Mouse (Mus musculus): ENCODE data around the gene Tmem45b. TPM values are rescaled to one million over a fixed set of nuclear protein-coding genes. Genes with fewer than 3 reads are reported as not detected.
"Not testable (repeated sequence)": the region's sequence is repeated elsewhere in the genome, so short reads cannot be mapped to it uniquely, and the experiment has no call there.

The Tmem45b gene
- total RNA-seq (2017): 0.13 TPM in 1 of 2 replicates, not detected in the other

DNA sequence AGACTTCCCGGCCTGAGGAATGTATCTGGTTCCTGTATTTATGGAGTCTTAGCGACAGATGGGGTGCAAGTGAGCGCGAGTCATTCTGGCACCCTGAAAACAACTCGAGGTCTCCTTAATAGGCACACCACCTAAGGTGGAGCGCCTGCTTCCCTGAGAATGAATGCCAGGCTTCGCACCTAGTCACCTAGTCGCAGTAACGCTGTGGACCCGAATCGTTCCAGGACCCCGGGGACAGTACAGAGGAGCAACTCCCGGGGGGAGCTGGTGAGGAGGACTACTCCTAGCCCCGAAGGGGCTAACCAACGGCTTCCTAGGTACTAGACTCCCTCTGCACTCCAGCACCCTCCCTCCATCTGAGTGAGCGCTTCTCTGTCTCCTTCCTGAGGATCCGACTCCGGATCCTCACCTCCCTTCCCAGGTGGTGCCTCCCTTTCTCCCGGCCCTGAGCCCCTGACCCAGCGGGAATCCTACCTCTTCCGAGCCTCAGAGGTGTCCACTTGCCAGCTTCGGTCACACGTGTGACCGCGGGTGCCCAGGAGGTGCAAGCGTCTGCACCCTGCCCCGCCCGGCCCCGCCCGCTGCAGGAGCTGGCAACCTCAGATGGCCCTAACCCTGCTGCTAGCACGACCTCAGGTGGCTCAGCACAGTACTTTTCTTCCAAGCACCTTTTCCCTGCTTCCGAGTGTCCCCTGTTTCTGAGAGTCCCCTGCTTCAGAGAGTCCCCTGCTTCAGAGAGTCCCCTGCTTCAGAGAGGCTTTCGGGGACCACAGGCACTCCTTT is at the start of gene Tmem45b:
Gene Tmem45b (minus strand): TSS at position 771 of the 783 bp plus-strand sequence.
- no peak for ATAC-seq (replicated peaks in 1 of 2; ENCODE audit: insufficient read depth in 1 of 2, low FRiP score in 2 of 2, low TSS enrichment in 1 of 2, low read depth in 1 of 2, poor library complexity in 2 of 2, severe bottlenecking in 2 of 2)

DNA sequence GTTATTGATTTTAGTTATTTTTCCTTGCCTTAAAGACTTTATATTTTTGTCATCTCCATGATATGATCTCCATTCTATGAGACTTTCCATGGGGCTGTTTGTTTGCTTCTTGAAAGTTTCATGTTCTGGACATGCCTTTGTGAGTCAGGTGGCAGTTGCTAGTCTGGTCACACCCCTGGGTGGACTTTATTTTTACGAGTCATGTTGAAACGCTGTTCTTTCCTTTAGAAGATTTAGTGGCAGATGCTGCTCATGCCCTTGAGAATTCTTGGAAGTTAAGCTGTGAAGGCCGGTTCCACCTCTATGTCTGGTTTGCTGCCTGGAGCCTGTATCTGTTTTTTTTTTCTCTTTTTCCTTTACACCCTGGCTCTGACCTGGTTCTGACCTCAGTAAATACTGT is 43.9 kb upstream of the Tmem45b start:
- no peak for ATAC-seq (replicated peaks in 1 of 2; ENCODE audit: insufficient read depth in 1 of 2, low FRiP score in 2 of 2, low TSS enrichment in 1 of 2, low read depth in 1 of 2, poor library complexity in 2 of 2, severe bottlenecking in 2 of 2)

DNA sequence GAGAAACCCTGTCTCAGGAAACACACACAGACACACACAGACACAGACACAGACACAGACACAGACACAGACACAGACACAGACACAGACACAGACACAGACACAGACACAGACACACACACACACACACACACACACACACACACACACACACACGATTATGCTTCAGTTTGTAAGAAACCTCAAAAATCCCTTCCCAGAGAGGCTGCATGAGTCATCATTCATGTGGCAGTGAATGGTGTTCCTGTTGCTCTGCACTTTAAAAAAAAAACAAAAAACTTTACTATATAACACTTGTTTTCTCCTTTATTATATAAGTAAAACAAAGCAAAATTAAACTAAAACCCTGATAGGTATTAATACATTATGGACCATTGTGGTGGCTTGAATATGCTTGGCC is 37.0 kb upstream of the Tmem45b start:
- not testable (repeated sequence) for ATAC-seq (replicated peaks in 1 of 2; ENCODE audit: insufficient read depth in 1 of 2, low FRiP score in 2 of 2, low TSS enrichment in 1 of 2, low read depth in 1 of 2, poor library complexity in 2 of 2, severe bottlenecking in 2 of 2)

DNA sequence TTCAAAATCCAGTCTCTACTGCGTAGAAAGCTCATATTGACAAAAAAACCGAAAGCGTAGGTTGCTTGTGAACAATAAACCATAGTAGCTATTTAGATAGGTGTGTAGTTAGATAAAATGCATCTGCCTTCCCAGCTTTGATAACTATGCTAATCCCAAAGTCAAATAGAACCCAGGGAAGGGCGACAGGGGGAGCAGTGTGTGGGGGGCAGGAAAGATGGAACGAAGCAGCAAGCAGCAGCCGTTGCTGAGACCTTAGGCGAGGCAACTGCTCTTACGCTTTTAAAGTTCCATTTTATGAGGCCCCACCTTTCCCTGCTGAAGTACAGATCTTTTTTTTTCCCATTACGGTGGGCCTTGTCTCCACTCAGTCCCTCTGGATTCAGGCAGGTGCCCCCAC is 1.1 kb downstream of the Tmem45b start:
- no peak for ATAC-seq (replicated peaks in 1 of 2; ENCODE audit: insufficient read depth in 1 of 2, low FRiP score in 2 of 2, low TSS enrichment in 1 of 2, low read depth in 1 of 2, poor library complexity in 2 of 2, severe bottlenecking in 2 of 2)

DNA sequence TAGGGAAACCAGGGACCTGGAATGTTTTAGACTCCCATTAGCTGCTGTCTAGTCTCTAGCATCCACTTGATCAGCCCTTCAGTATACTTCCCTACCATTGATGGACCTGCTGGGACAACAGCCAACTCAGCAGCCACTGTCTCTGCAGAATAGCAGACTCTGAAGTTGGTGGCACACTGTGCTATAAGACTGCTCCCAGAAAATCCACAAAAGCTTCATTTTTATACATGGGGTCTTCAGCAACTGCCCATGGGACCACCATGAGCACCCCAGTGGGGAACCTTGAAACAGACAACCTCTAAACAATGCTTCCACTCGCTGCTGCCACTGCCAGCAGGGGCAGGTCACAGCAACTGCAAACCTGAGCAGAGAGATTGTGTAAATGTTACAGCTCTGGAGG is 9.9 kb downstream of the Tmem45b start:
- no peak for ATAC-seq (replicated peaks in 1 of 2; ENCODE audit: insufficient read depth in 1 of 2, low FRiP score in 2 of 2, low TSS enrichment in 1 of 2, low read depth in 1 of 2, poor library complexity in 2 of 2, severe bottlenecking in 2 of 2)

DNA sequence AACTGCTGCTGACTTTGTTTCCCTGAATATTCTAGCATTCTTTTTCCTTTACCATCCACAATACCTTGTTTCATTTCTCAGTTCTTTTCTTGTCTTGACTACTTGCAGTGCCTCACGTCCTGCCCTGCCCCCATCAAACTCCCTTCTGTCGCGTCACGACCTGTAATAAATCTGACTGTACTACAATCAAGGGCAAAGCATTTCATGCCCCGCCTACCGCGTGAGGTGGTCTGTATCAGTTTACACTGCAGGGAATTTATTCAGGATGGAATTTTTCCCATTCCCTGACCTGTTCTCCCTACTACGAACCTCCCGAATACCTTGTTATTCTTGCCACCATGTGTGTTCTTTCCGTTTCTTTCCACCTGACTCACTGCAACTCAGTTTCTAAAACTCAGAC is 12.1 kb downstream of the Tmem45b start:
- ATAC-seq (replicated peaks in 1 of 2; ENCODE audit: insufficient read depth in 1 of 2, low FRiP score in 2 of 2, low TSS enrichment in 1 of 2, low read depth in 1 of 2, poor library complexity in 2 of 2, severe bottlenecking in 2 of 2): no peak

DNA sequence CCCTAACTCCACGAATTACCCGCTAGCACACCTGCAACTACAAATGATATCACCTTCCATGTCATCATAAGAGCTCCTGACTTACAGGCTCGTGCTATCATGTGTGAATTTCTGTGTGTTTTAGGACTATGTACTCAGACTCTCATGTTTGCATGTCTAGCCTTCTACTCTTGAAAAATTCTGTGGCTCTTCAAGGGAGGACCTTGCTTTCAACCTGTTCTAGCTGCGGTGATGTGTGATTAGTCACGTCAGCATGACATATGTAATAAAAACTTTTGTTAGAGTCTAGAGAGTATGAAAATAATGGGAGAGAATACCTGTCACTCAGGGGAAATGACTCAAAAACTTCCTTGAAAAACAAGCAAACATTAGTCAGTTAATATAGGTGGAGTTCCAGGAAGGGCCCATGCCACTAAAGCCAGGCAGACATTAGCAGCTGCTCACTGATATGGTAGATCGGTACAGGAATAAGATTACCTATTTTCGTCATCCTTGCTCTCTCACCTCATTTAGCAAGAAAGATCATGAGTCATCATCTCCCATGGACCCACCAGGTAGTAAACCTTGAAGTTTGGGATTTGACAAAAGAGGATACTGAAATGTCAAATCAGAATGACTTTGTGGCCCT is 15.0 kb downstream of the Tmem45b start:
- no peak for ATAC-seq (replicated peaks in 1 of 2; ENCODE audit: insufficient read depth in 1 of 2, low FRiP score in 2 of 2, low TSS enrichment in 1 of 2, low read depth in 1 of 2, poor library complexity in 2 of 2, severe bottlenecking in 2 of 2)

DNA sequence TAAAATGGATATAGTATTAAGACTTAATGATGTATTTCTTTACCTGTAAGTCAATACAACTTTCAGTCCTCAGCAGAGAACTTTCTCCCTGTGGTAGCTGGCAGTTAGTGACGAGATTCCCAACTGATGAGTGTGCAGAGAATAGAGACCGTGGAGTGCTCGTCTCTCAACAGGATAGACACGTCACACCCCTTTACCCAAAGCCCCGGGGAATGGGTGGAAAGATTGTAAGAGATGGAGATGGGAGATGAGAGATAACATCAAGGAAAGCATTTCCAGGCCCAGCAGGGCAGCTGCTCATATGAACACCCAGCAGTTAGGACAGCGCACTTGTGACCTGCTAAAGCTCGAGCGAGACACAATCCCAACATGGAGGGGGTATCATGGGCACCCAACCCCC is 20.0 kb downstream of the Tmem45b start:
- ATAC-seq (replicated peaks in 1 of 2; ENCODE audit: insufficient read depth in 1 of 2, low FRiP score in 2 of 2, low TSS enrichment in 1 of 2, low read depth in 1 of 2, poor library complexity in 2 of 2, severe bottlenecking in 2 of 2): no peak

DNA sequence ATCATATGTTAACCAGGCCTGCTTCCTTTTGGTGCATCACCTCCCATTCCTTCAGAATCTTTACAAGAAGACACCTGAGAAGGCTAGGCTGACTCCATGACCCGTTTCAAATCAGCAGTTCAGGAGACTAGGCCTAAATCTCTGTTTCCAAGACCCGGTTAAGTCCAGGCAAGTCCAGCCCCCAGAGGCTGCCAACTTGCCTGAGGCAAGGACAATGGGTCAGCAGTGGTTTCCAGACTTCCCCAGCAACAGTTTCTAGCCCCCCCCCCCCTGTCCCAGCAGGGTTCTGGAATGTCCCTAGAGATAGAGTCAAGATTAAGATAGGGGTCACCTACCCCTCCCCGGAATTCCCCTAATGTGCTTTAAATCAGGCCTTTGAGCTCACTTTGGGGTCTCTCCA is 22.8 kb downstream of the Tmem45b start:
- ATAC-seq (replicated peaks in 1 of 2; ENCODE audit: insufficient read depth in 1 of 2, low FRiP score in 2 of 2, low TSS enrichment in 1 of 2, low read depth in 1 of 2, poor library complexity in 2 of 2, severe bottlenecking in 2 of 2): no peak

DNA sequence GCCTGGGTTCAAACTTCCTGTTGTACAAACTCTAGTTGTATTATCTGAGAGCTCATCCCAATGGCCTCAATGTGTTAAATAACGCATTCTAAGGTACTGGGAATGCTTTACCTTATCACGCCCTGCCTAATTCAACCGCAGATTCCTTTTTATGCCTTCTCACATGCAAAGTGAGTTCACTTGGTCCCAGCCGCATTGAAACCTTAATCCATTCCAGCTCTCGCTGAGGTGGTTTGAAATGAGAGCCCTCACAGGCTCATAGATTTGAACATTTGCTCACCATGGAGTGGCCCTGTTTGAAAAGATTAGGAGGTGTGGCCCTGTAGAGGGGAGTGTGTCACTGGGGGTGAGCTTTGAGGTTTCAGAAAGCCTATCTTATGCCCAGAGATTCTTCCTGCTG is 23.9 kb downstream of the Tmem45b start:
- ATAC-seq (replicated peaks in 1 of 2; ENCODE audit: insufficient read depth in 1 of 2, low FRiP score in 2 of 2, low TSS enrichment in 1 of 2, low read depth in 1 of 2, poor library complexity in 2 of 2, severe bottlenecking in 2 of 2): no peak

DNA sequence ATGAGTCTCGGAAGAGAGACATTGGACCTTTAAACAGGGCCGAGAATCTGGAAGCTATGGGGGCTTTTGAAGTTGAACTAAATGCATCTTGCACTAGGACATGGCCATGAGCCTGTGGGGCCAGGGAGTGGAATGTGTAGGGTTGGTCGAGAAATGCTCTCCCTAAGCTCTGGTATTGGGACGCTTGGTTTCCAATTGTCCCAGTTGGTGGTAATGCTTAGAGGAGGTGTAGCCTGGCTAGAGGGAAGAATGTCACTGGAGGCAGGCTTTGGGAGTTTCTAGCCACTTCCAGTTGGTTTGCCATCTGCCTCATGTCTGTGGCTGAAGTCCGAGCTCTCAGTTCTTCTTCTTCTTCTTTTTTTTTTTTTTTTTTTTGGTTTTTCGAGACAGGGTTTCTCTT is 24.9 kb downstream of the Tmem45b start:
- ATAC-seq (replicated peaks in 1 of 2; ENCODE audit: insufficient read depth in 1 of 2, low FRiP score in 2 of 2, low TSS enrichment in 1 of 2, low read depth in 1 of 2, poor library complexity in 2 of 2, severe bottlenecking in 2 of 2): no peak

DNA sequence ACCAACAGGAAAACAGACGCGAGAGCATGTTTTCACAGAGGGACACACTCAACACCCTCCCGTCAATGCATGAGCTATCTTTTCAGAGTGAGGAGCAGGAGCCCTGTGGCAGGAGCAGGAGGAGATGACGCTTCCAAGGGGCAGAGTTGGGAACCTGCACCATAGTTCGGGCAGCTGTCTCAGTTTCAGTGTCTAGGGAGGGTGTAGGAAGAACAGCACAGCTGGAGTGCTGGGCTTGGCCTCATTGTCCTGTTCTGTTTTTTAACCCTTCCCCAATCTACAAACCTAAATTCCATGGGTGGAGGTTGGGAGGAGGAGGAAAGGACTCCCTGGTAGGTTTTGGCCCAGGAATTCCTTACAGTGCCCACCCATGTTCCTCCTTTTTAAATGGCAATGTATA is 25.4 kb downstream of the Tmem45b start:
- no peak for ATAC-seq (replicated peaks in 1 of 2; ENCODE audit: insufficient read depth in 1 of 2, low FRiP score in 2 of 2, low TSS enrichment in 1 of 2, low read depth in 1 of 2, poor library complexity in 2 of 2, severe bottlenecking in 2 of 2)

DNA sequence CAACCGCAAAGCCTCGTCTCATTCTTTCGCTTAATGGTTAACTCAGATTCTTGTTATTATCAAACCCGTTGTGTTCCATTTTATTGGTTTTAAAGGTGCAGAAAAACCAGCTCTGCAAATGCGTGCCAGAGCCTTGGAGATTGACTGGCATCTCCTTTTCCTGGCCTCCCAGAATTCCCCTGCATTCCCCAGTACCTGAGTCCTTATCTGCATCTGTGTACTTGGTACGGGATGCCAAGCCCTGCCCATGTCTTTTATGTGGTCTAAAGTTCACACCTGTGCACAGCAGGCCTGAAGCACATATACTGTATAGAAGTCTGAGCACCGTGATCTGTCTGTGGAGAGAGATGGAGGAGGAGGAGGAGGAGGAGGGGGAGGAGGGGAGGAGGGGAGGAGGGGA is 26.4 kb downstream of the Tmem45b start:
- no peak for ATAC-seq (replicated peaks in 1 of 2; ENCODE audit: insufficient read depth in 1 of 2, low FRiP score in 2 of 2, low TSS enrichment in 1 of 2, low read depth in 1 of 2, poor library complexity in 2 of 2, severe bottlenecking in 2 of 2)

DNA sequence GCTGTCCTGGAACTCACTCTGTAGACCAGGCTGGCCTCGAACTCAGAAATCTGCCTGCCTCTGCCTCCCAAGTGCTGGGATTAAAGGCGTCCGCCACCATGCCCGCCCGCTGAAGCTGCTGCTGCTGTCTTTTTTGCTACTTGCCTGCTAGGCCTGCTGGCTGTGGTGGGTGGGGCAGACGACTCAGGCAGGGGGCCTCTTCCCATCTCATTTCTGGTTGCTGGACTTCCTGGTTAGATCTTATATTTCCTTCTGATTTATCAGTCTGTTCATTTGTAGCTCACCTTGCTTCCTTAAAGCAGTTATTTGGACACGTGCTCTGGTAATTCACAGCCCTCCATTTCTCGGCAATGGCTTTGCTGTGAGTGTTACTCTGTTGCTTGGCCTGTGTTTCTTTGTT is 28.8 kb downstream of the Tmem45b start:
- no peak for ATAC-seq (replicated peaks in 1 of 2; ENCODE audit: insufficient read depth in 1 of 2, low FRiP score in 2 of 2, low TSS enrichment in 1 of 2, low read depth in 1 of 2, poor library complexity in 2 of 2, severe bottlenecking in 2 of 2)

DNA sequence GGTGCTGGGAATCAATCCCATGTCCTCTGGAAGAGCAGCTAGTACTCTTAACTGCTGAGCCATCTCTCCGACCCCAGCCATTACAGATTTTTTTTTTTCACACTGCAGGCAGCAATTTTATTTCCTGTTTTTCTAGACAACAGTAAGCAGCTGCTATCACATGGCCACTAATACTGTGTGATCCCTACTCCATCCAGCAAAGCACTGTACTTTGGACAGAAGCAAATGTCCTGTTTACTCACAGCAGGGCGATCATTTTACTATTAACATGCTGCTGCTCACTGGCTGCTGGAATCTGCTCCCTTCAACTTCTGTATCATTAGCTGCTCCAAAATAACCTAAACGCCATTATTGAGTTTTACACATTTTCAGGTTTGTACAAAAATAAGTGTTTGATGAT is 30.8 kb downstream of the Tmem45b start:
- no peak for ATAC-seq (replicated peaks in 1 of 2; ENCODE audit: insufficient read depth in 1 of 2, low FRiP score in 2 of 2, low TSS enrichment in 1 of 2, low read depth in 1 of 2, poor library complexity in 2 of 2, severe bottlenecking in 2 of 2)

DNA sequence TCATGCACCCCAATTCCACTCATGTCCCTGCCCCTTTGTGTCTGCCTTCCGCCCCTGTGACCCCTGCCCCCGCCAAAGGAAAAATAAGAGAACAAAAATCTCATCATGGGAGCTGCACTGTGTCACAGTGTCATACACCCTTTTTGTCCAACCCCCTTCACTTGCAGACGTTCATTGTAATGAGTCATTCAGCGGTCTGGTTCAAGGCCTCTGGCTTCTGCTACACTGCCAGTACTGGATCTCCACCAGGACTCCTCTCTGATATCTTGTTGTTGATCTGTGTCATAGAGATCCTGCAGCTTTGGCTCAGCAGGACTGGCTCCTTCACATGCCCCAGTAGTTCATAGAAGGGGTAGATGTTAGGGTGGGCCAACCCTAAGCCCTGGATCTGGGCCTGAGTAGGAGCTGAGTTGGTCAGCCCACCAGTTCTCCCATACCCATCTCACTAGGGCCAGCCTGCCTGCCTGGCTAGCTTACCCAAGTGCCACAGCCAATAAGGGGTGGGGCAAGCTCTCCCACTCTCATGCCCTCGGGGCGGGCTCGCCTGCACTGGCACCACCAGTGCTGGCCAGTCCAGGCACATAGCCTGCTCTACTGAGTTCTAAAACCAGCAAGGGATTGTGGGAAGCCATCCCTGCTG is 31.8 kb downstream of the Tmem45b start:
- no peak for ATAC-seq (replicated peaks in 1 of 2; ENCODE audit: insufficient read depth in 1 of 2, low FRiP score in 2 of 2, low TSS enrichment in 1 of 2, low read depth in 1 of 2, poor library complexity in 2 of 2, severe bottlenecking in 2 of 2)

DNA sequence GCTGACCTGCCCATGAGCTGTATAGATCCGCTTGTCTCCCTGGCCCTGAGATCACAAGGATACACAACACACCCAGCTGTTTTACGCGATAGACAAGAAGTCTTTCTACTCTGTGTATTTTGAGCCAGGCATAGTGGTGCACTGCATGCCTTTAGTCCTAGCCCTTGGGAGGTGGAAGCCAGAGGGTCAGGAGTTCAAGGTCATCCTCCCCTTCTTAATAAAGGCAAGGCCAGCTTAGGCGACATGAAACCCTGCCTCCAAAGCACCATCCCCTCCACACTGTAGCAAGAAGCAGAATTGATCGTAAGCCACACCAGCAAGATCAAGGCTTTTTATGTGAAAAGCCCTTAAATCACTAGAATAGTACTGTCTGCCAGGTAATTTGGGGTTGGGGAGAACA is 32.5 kb downstream of the Tmem45b start:
- ATAC-seq (replicated peaks in 1 of 2; ENCODE audit: insufficient read depth in 1 of 2, low FRiP score in 2 of 2, low TSS enrichment in 1 of 2, low read depth in 1 of 2, poor library complexity in 2 of 2, severe bottlenecking in 2 of 2): no peak

DNA sequence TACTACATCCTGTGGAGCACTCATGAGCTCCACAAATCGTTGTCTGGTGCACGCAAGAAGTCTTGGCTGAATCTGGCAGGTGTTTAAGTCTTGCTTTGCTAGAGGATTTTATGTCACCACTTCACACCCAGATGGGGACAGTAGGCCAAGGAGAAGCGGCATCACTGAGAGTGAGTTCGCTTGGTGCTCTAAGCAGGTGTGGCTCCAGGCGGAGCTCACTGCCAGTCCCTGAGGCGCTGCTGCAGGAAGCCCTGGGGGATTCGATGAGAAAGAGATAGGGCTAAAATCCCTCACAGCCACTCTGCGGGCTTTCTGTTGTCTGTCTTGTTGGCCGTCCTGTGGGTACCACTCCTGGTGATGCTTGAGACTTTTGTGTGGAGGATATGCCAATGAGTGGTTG is 34.3 kb downstream of the Tmem45b start:
- ATAC-seq (replicated peaks in 1 of 2; ENCODE audit: insufficient read depth in 1 of 2, low FRiP score in 2 of 2, low TSS enrichment in 1 of 2, low read depth in 1 of 2, poor library complexity in 2 of 2, severe bottlenecking in 2 of 2): no peak

DNA sequence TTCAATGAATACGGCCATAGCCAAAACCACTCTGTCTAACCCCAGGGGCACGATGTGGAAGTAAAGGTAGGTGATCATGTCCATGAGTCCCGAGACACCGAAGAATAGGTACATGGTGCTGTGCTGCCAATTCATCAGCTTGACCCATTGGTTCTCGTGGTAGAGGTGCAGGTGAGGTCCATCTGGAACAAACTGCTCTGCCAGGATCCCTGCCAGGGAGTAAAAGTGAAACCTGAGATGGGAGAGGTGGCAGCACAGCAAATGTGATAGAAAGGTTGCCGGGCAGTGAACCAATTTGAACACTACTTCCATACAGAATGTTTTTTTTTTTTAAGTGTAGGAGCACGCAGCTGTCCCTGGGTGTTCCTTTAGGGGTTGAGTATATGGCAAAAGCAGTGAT is 35.3 kb downstream of the Tmem45b start:
- ATAC-seq (replicated peaks in 1 of 2; ENCODE audit: insufficient read depth in 1 of 2, low FRiP score in 2 of 2, low TSS enrichment in 1 of 2, low read depth in 1 of 2, poor library complexity in 2 of 2, severe bottlenecking in 2 of 2): no peak
